Mouse (Mus musculus) R1 (cell line): ENCODE data around the gene Epb41l3.
A peak's percentile ranks its signal among the peaks of the same experiment; 100 is the strongest.

ENCODE experiments used
- DNase-seq: peaks from one replicate; pipeline ENCODE4 v3.0.0-alpha.2; 2018; ENCODE audit warnings: low read depth, low spot score

Epb41l3 gene

GRCm38 (mm10) chr17:69181560-69182316, 106.3 kb downstream of the Epb41l3 start:
- no peak for DNase-seq

GRCm38 (mm10) chr17:69187794-69188193, 112.3 kb downstream of the Epb41l3 start:
- no peak for DNase-seq

GRCm38 (mm10) chr17:69192863-69193493, 117.5 kb downstream of the Epb41l3 start:
- DNase-seq = peak; percentile 79

GRCm38 (mm10) chr17:69194599-69194998, 119.1 kb downstream of the Epb41l3 start:
- no peak for DNase-seq

GRCm38 (mm10) chr17:69195758-69196157, 120.3 kb downstream of the Epb41l3 start:
- DNase-seq = peak; percentile 61

- peak; percentile 75 for DNase-seq
Observed at GRCm38 (mm10) chr17:69196656-69197055, 121.2 kb downstream of the Epb41l3 start.

GRCm38 (mm10) chr17:69198805-69199204, 123.3 kb downstream of the Epb41l3 start:
- no peak for DNase-seq

GRCm38 (mm10) chr17:69199827-69200226, 124.3 kb downstream of the Epb41l3 start:
- no peak for DNase-seq

- DNase-seq = no peak
Observed at GRCm38 (mm10) chr17:69200936-69201335, 125.5 kb downstream of the Epb41l3 start.

GRCm38 (mm10) chr17:69205282-69205999, 130.0 kb downstream of the Epb41l3 start:
- DNase-seq = no peak

- no peak for DNase-seq
Observed at GRCm38 (mm10) chr17:69207562-69208312, 132.3 kb downstream of the Epb41l3 start.

GRCm38 (mm10) chr17:69211065-69211464, 135.6 kb downstream of the Epb41l3 start:
- peak; percentile 66 for DNase-seq

GRCm38 (mm10) chr17:69216120-69216519, 140.6 kb downstream of the Epb41l3 start:
- DNase-seq = no peak

- DNase-seq = no peak
Observed at GRCm38 (mm10) chr17:69220849-69221248, 145.4 kb downstream of the Epb41l3 start.

- DNase-seq = no peak
Observed at GRCm38 (mm10) chr17:69221377-69221776, 145.9 kb downstream of the Epb41l3 start.

- DNase-seq = peak; percentile 21
Observed at GRCm38 (mm10) chr17:69221966-69222692, 146.6 kb downstream of the Epb41l3 start.

- peak; percentile 88 for DNase-seq
Observed at GRCm38 (mm10) chr17:69225996-69226395, 150.5 kb downstream of the Epb41l3 start.

GRCm38 (mm10) chr17:69227426-69228014, 152.0 kb downstream of the Epb41l3 start:
- DNase-seq = no peak

- DNase-seq = no peak
Observed at GRCm38 (mm10) chr17:69229451-69229850, 154.0 kb downstream of the Epb41l3 start.

GRCm38 (mm10) chr17:69230131-69230621, 154.7 kb downstream of the Epb41l3 start:
- no peak for DNase-seq
